Mouse (Mus musculus): Measurements from ENCODE around the gene Gm8298. TPM values are rescaled to one million over a fixed set of nuclear protein-coding genes. Genes with fewer than 3 reads are reported as not detected.
"Not testable (repeated sequence)": the region's sequence is repeated elsewhere in the genome, so short reads cannot be mapped to it uniquely, and the experiment has no call there.

The Gm8298 gene
- 0.67 TPM in 1 of 2 replicates, not detected in the other for polyA plus RNA-seq (2011; ENCODE audit: insufficient read depth, insufficient read length, low read depth, missing spikeins)

DNA sequence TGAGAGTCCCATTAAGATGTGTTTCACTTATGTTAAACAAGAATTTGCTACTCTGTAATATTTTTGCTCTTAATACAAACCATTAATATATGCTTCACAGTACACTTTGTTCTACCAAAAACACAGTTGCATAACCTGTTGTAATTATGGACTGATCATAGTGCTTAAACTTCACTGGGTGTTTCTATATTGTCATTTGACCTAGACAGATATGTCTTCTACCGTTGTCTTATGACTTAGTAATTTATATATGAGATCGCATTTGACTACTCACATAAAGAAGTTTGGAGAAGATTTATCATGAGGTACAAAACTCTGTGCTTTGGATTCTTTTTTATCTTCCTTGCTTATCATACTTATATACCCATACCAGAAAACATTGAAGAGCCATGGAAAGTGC is at the start of gene Gm8298:
TSS of gene Gm8298 (plus strand) at position 301 of the 400 bp plus-strand sequence.
- Histone ChIP-seq H3K4me1 (ENCODE audit: control insufficient read depth, insufficient read depth, low read length) (no peaks in the 10 kb centered on the region), H3K9me3 (replicated peaks; ENCODE audit: control insufficient read depth, insufficient read depth, low read length, poor library complexity, severe bottlenecking) (no peaks in the 10 kb centered on the region), H3K9ac (ENCODE audit: low read depth, poor library complexity, severe bottlenecking) (no peak within 1 kb of the TSS), H3K27me3 (ENCODE audit: control insufficient read depth, insufficient read depth, low read length, poor library complexity, severe bottlenecking) (no peaks in the 10 kb centered on the region), H3K36me3 (ENCODE audit: control insufficient read depth, insufficient read depth, low read length, poor library complexity, severe bottlenecking) (no peaks in the 10 kb centered on the region), H3K27ac (ENCODE audit: insufficient read depth, low read length) (no peak within 1 kb of the TSS), H3K4me3 (ENCODE audit: low read depth, low read length) (no peak within 1 kb of the TSS)
- no peak for TF ChIP-seq CTCF (IDR thresholded peaks at IDR 0.05; ENCODE audit: low read depth, low read length)
- no peak for TF ChIP-seq POLR2A (IDR thresholded peaks at IDR 0.05; ENCODE audit: insufficient read depth, low read length)
- no peak for TF ChIP-seq EP300 (IDR thresholded peaks at IDR 0.05; ENCODE audit: insufficient read depth, low read depth, low read length)

DNA sequence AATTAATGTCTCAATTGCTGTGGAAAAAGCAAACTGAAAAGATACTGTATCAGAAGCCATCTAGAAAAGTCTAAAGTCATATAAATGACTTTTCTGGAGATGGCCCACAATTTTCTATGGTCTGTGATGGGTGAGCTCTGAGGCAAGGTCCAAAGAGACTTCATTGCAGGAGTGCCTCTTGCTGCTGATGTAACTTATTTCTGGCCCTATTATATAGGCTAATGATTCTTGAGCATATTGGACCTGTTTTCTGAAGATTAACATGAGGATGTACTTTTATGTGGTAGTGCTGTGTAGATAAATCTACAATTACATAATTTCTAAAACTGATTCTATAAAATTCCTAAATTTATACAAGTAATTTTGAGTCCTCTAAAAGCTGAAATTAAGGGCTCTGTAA is 47.7 kb upstream of the Gm8298 start:
- H3K9ac ChIP-seq (ENCODE audit: low read depth, poor library complexity, severe bottlenecking): no peak overlapping the region
- no peak for TF ChIP-seq POLR2A (IDR thresholded peaks at IDR 0.05; ENCODE audit: insufficient read depth, low read length)
- no peak for TF ChIP-seq CTCF (IDR thresholded peaks at IDR 0.05; ENCODE audit: low read depth, low read length)
- no peak for TF ChIP-seq EP300 (IDR thresholded peaks at IDR 0.05; ENCODE audit: insufficient read depth, low read depth, low read length)

DNA sequence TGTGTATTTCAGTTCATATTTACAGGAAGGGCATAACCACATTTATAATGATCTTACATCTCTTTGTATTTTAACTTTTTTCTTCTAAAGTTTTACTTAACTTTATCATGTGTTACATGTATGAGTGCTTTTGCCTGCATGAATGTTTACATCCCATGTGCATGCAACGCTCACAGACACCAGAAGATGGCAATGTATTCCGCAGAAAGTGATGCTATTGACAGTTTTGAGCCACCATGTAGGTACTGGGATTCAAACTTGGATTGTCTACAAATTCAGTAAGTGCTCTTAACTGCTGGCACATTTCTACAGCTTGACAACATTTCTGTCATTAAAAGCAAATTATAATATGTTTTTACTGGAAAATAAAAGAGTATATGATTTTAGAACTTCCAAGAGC is 9.9 kb downstream of the Gm8298 start:
- Histone ChIP-seq H3K27ac (ENCODE audit: insufficient read depth, low read length) (no peak overlapping the region), H3K4me3 (ENCODE audit: low read depth, low read length) (no peak overlapping the region), H3K9me3 (replicated peaks; ENCODE audit: control insufficient read depth, insufficient read depth, low read length, poor library complexity, severe bottlenecking) (peaks cover 12% of the 10 kb centered on the region), H3K27me3 (ENCODE audit: control insufficient read depth, insufficient read depth, low read length, poor library complexity, severe bottlenecking) (no peaks in the 10 kb centered on the region), H3K36me3 (ENCODE audit: control insufficient read depth, insufficient read depth, low read length, poor library complexity, severe bottlenecking) (no peaks in the 10 kb centered on the region), H3K9ac (ENCODE audit: low read depth, poor library complexity, severe bottlenecking) (no peak overlapping the region), H3K4me1 (ENCODE audit: control insufficient read depth, insufficient read depth, low read length) (no peaks in the 10 kb centered on the region)
- TF ChIP-seq EP300 (IDR thresholded peaks at IDR 0.05; ENCODE audit: insufficient read depth, low read depth, low read length): no peak
- peak; percentile 36 for TF ChIP-seq CTCF (IDR thresholded peaks at IDR 0.05; ENCODE audit: low read depth, low read length)

More for the DNA sequence above, 47.7 kb upstream of the Gm8298 start:
- Histone ChIP-seq H3K4me3 (ENCODE audit: low read depth, low read length) (no peak overlapping the region), H3K36me3 (ENCODE audit: control insufficient read depth, insufficient read depth, low read length, poor library complexity, severe bottlenecking) (no peaks in the 10 kb centered on the region), H3K27me3 (ENCODE audit: control insufficient read depth, insufficient read depth, low read length, poor library complexity, severe bottlenecking) (no peaks in the 10 kb centered on the region), H3K4me1 (ENCODE audit: control insufficient read depth, insufficient read depth, low read length) (no peaks in the 10 kb centered on the region), H3K9me3 (replicated peaks; ENCODE audit: control insufficient read depth, insufficient read depth, low read length, poor library complexity, severe bottlenecking) (no peaks in the 10 kb centered on the region), H3K27ac (ENCODE audit: insufficient read depth, low read length) (no peak overlapping the region)

DNA sequence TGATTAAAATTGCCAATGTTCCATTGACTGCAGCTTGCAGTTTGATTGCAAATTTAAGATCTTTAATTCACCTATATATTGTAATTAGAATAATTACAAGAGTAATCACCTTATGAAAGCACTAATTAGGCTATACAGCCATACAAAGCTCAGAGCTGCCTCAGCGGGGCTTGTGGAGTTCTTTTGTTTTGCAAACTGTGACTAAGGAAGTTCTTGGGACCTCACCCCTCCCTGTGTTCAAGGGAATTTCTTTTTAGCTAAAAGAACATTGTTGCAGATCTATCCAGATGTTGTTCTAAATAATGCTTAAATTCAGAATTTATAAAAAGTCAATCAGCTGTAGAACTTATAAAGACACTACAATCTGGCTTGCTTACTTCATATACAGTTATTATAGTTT is 16.8 kb downstream of the Gm8298 start:
- peaks cover 12% of the 10 kb centered on the region for H3K9me3 ChIP-seq (replicated peaks; ENCODE audit: control insufficient read depth, insufficient read depth, low read length, poor library complexity, severe bottlenecking)
- H3K4me1 ChIP-seq (ENCODE audit: control insufficient read depth, insufficient read depth, low read length); H3K4me3 ChIP-seq (ENCODE audit: low read depth, low read length); H3K9ac ChIP-seq (ENCODE audit: low read depth, poor library complexity, severe bottlenecking); H3K36me3 ChIP-seq (ENCODE audit: control insufficient read depth, insufficient read depth, low read length, poor library complexity, severe bottlenecking); H3K27me3 ChIP-seq (ENCODE audit: control insufficient read depth, insufficient read depth, low read length, poor library complexity, severe bottlenecking); H3K27ac ChIP-seq (ENCODE audit: insufficient read depth, low read length): not testable (repeated sequence)
- 0 out of 2 replicates have a peak, but pooled peaks have one; percentile 23 for TF ChIP-seq EP300 (IDR thresholded peaks at IDR 0.05; ENCODE audit: insufficient read depth, low read depth, low read length)

DNA sequence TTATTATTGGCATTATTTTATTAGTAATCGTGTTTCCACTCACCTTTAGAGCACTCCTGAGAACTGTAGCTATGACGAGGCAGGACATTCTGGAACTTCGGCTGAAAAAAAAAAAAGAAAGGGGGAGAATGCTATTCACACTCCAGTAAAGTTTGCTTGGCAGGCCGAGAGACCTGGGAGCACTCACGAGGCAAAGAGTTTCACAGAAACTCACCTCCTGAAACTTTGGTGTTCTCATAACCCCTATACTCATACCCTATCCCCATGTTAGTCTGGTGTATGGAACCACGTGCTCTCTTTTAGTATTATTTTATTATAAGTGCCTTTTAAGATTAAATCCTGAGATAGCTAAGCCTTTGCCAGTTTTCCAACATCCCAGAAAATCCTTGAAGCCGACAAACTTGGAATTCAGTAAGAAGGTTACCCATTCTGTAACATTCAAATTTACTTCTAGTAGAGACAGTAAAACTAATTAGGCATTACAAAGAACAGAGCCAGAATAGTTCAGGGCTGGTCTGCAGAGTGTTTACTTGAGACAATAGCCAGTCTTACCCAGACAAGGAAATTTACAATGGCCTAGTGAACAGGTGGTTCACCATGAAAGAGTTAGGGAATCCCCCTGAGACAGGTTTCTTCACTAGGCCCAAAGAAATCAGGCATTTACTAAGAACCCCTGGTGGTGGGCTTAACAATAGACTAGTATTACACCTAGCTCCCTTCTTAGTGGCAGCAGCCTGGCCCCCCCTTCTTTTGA is 19.1 kb downstream of the Gm8298 start:
- H3K27me3 ChIP-seq (ENCODE audit: control insufficient read depth, insufficient read depth, low read length, poor library complexity, severe bottlenecking); H3K9ac ChIP-seq (ENCODE audit: low read depth, poor library complexity, severe bottlenecking); H3K4me3 ChIP-seq (ENCODE audit: low read depth, low read length); H3K9me3 ChIP-seq (replicated peaks; ENCODE audit: control insufficient read depth, insufficient read depth, low read length, poor library complexity, severe bottlenecking); H3K4me1 ChIP-seq (ENCODE audit: control insufficient read depth, insufficient read depth, low read length); H3K36me3 ChIP-seq (ENCODE audit: control insufficient read depth, insufficient read depth, low read length, poor library complexity, severe bottlenecking): not testable (repeated sequence)
- peak overlapping the region; percentile 92 for H3K27ac ChIP-seq (ENCODE audit: insufficient read depth, low read length)

DNA sequence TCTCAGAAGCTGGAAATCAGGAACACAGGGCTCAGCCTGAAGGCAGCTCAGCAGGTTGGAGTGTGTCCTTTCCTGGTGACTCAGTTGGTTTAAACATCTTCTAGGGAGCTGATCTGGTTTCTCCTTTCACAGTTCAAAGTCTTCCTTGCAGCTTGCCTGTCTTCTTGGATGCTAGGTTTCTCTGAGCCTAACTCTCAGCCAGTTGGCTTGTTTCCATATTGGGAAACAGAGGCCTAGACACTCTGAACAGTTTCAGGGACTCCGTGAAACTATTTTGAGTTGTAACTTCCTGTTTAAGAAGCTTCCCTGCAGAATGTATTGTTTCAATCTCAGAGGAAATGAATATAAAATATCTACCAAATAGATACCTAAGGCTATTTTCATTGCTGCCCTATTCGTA is 32.4 kb downstream of the Gm8298 start:
- TF ChIP-seq CTCF (IDR thresholded peaks at IDR 0.05; ENCODE audit: low read depth, low read length): no peak
- TF ChIP-seq POLR2A (IDR thresholded peaks at IDR 0.05; ENCODE audit: insufficient read depth, low read length): no peak
- no peak for TF ChIP-seq EP300 (IDR thresholded peaks at IDR 0.05; ENCODE audit: insufficient read depth, low read depth, low read length)
- Histone ChIP-seq H3K4me3 (ENCODE audit: low read depth, low read length) (no peak overlapping the region), H3K27me3 (ENCODE audit: control insufficient read depth, insufficient read depth, low read length, poor library complexity, severe bottlenecking) (no peaks in the 10 kb centered on the region), H3K27ac (ENCODE audit: insufficient read depth, low read length) (no peak overlapping the region), H3K4me1 (ENCODE audit: control insufficient read depth, insufficient read depth, low read length) (no peaks in the 10 kb centered on the region), H3K9ac (ENCODE audit: low read depth, poor library complexity, severe bottlenecking) (no peak overlapping the region), H3K9me3 (replicated peaks; ENCODE audit: control insufficient read depth, insufficient read depth, low read length, poor library complexity, severe bottlenecking) (no peaks in the 10 kb centered on the region), H3K36me3 (ENCODE audit: control insufficient read depth, insufficient read depth, low read length, poor library complexity, severe bottlenecking) (no peaks in the 10 kb centered on the region)
